Mouse (Mus musculus) midbrain, embryonic 13.5 days (tissue): Measurements from ENCODE around the gene Il6ra. TPM values are rescaled to one million over a fixed set of nuclear protein-coding genes. Genes with fewer than 3 reads are reported as not detected.

ENCODE experiments used
- ATAC-seq: fragments of 200-750 bp; cut with Nextera tagmentation; 2 replicates; pipeline ENCODE4 v1.8.0; 2017; ENCODE audit warnings: mild to moderate bottlenecking, moderate TSS enrichment, moderate library complexity
- H3K27ac ChIP-seq: fragments of 300-500 bp; sonication (generic); 2 replicates; pipeline ENCODE4 v1.5.1; 2015; ENCODE audit warnings: inconsistent platforms, mild to moderate bottlenecking, moderate library complexity
- H3K27me3 ChIP-seq: fragments of 300-500 bp; sonication (generic); 2 replicates; pipeline ENCODE4 v1.6.1; 2015; ENCODE audit warnings: mild to moderate bottlenecking, inconsistent platforms
- H3K36me3 ChIP-seq: fragments of 300-500 bp; sonication (generic); 2 replicates; pipeline ENCODE4 v1.6.1; 2015; ENCODE audit warnings: mild to moderate bottlenecking, inconsistent platforms
- H3K4me1 ChIP-seq: fragments of 300-500 bp; sonication (generic); replicated peaks from 2 replicates; pipeline ENCODE4 v1.6.1; 2015; ENCODE audit warnings: inconsistent platforms
- H3K4me2 ChIP-seq: fragments of 300-500 bp; sonication (generic); replicated peaks from 2 replicates; pipeline ENCODE4 v1.6.1; 2015; ENCODE audit warnings: moderate library complexity, mild to moderate bottlenecking, inconsistent platforms
- H3K4me3 ChIP-seq: fragments of 300-500 bp; sonication (generic); replicated peaks from 2 replicates; pipeline ENCODE4 v1.5.1; 2015; ENCODE audit warnings: mild to moderate bottlenecking, inconsistent platforms
- H3K9ac ChIP-seq: fragments of 300-500 bp; sonication (generic); replicated peaks from 2 replicates; pipeline ENCODE4 v1.6.1; 2015; ENCODE audit warnings: mild to moderate bottlenecking, inconsistent platforms
- H3K9me3 ChIP-seq: fragments of 300-500 bp; sonication (generic); 2 replicates; pipeline ENCODE4 v1.6.1; 2016; ENCODE audit warnings: mild to moderate bottlenecking, inconsistent platforms
- WGBS: fragments of 180-500 bp; shearing (Covaris S2); methylation state at CpG from one replicate; pipeline ENCODE4 v1.1.7; 2015; 5-methylcytosine and 5-hydroxymethylcytosine counted together
- polyA plus RNA-seq: library from polyadenylated mRNA; unstranded; fragments of >200 nt; fragmentation: Nextera tagmentation; extraction: Ambion mirVana; gene quantifications from 2 replicates; pipeline ENCODE4 v1.2.1, GENCODE M21; 2015

Il6ra gene
- polyA plus RNA-seq, 1 experiment from 2014 or later: 0.44 TPM

- Histone ChIP-seq H3K27ac (no peak overlapping the region), H3K4me1 (peaks cover 5% of the 10 kb centered on the region), H3K9ac (no peak overlapping the region), H3K36me3 (no peaks in the 10 kb centered on the region), H3K4me2 (no peak overlapping the region), H3K27me3 (peaks cover 33% of the 10 kb centered on the region), H3K4me3 (no peak overlapping the region), H3K9me3 (no peaks in the 10 kb centered on the region)
- ATAC-seq: no peak
- 64% methylated on average over 3 of the region's 3 CpGs for WGBS
Measured at GRCm38 (mm10) chr3:89826295-89826694, 86.7 kb downstream of the Il6ra start.

GRCm38 (mm10) chr3:89823594-89823993 is 89.4 kb downstream of the Il6ra start:
- no peak overlapping the region for H3K9ac ChIP-seq
- no peaks in the 10 kb centered on the region for H3K9me3 ChIP-seq
- 60% methylated on average over 2 of the region's 2 CpGs for WGBS
- ATAC-seq: no peak
- no peaks in the 10 kb centered on the region for H3K36me3 ChIP-seq
- H3K27me3 ChIP-seq: peaks cover 6% of the 10 kb centered on the region
- H3K4me2 ChIP-seq: no peak overlapping the region
- no peak overlapping the region for H3K27ac ChIP-seq
- no peaks in the 10 kb centered on the region for H3K4me1 ChIP-seq
- no peak overlapping the region for H3K4me3 ChIP-seq

- H3K27ac ChIP-seq: no peak overlapping the region
- H3K4me2 ChIP-seq: no peak overlapping the region
- H3K4me1 ChIP-seq: no peaks in the 10 kb centered on the region
- no peak for ATAC-seq
- H3K36me3 ChIP-seq: no peaks in the 10 kb centered on the region
- H3K27me3 ChIP-seq: no peaks in the 10 kb centered on the region
- no peak overlapping the region for H3K9ac ChIP-seq
- no peak overlapping the region for H3K4me3 ChIP-seq
- no peaks in the 10 kb centered on the region for H3K9me3 ChIP-seq
- 73% methylated on average over 10 of the region's 10 CpGs for WGBS
Measured at GRCm38 (mm10) chr3:89821548-89822480, 91.2 kb downstream of the Il6ra start.

- Histone ChIP-seq H3K4me1 (no peaks in the 10 kb centered on the region), H3K9ac (no peak overlapping the region), H3K9me3 (no peaks in the 10 kb centered on the region), H3K27ac (no peak overlapping the region), H3K4me3 (no peak overlapping the region), H3K4me2 (no peak overlapping the region), H3K36me3 (no peaks in the 10 kb centered on the region), H3K27me3 (no peaks in the 10 kb centered on the region)
- no peak for ATAC-seq
- 87% methylated on average over 11 of the region's 11 CpGs for WGBS
Measured at GRCm38 (mm10) chr3:89821096-89821513, 91.9 kb downstream of the Il6ra start.

- H3K27ac ChIP-seq: no peak overlapping the region
- 87% methylated on average over 12 of the region's 12 CpGs for WGBS
Measured at GRCm38 (mm10) chr3:89820311-89821095, 92.5 kb downstream of the Il6ra start.

GRCm38 (mm10) chr3:89819897-89820296 is 93.1 kb downstream of the Il6ra start:
- H3K4me2 ChIP-seq: no peak overlapping the region
- no peaks in the 10 kb centered on the region for H3K36me3 ChIP-seq
- H3K9ac ChIP-seq: no peak overlapping the region
- no peak overlapping the region for H3K27ac ChIP-seq
- H3K4me3 ChIP-seq: no peak overlapping the region
- no peak for ATAC-seq
- H3K27me3 ChIP-seq: no peaks in the 10 kb centered on the region; the same call in 1 of the 2 replicates
- H3K9me3 ChIP-seq: no peaks in the 10 kb centered on the region
- 83% methylated on average over 7 of the region's 7 CpGs for WGBS
- H3K4me1 ChIP-seq: no peaks in the 10 kb centered on the region

More at GRCm38 (mm10) chr3:89820311-89821095, 92.5 kb downstream of the Il6ra start:
- H3K9me3 ChIP-seq: no peaks in the 10 kb centered on the region
- no peak overlapping the region for H3K4me2 ChIP-seq
- no peak for ATAC-seq
- H3K36me3 ChIP-seq: no peaks in the 10 kb centered on the region
- H3K27me3 ChIP-seq: no peaks in the 10 kb centered on the region
- H3K4me1 ChIP-seq: no peaks in the 10 kb centered on the region
- no peak overlapping the region for H3K4me3 ChIP-seq
- no peak overlapping the region for H3K9ac ChIP-seq

- no peak overlapping the region for H3K27ac ChIP-seq
- no peaks in the 10 kb centered on the region for H3K36me3 ChIP-seq
- H3K4me1 ChIP-seq: no peaks in the 10 kb centered on the region
- no peaks in the 10 kb centered on the region; the same call in 1 of the 2 replicates for H3K27me3 ChIP-seq
- WGBS: 74% methylated on average over 3 of the region's 3 CpGs
- H3K4me3 ChIP-seq: no peak overlapping the region
- ATAC-seq: no peak
- H3K9me3 ChIP-seq: no peaks in the 10 kb centered on the region
- no peak overlapping the region for H3K4me2 ChIP-seq
- H3K9ac ChIP-seq: no peak overlapping the region
Measured at GRCm38 (mm10) chr3:89818605-89819004, 94.4 kb downstream of the Il6ra start.

GRCm38 (mm10) chr3:89817056-89817455 is 95.9 kb downstream of the Il6ra start:
- 71% methylated on average over 4 of the region's 4 CpGs for WGBS
- no peaks in the 10 kb centered on the region for H3K4me1 ChIP-seq
- no peak overlapping the region for H3K9ac ChIP-seq
- no peaks in the 10 kb centered on the region; the same call in 1 of the 2 replicates for H3K27me3 ChIP-seq
- no peak overlapping the region for H3K4me3 ChIP-seq
- no peak overlapping the region for H3K4me2 ChIP-seq
- ATAC-seq: no peak
- no peaks in the 10 kb centered on the region for H3K9me3 ChIP-seq
- no peak overlapping the region for H3K27ac ChIP-seq
- H3K36me3 ChIP-seq: no peaks in the 10 kb centered on the region

Other genes starting within 250 kb of the Il6ra start
- gene Adar, start 198.2 kb downstream of the Il6ra start, polyA plus RNA-seq: 22.1 and 23.2 TPM in 2 replicates
- gene Chrnb2, start 148.6 kb downstream of the Il6ra start, polyA plus RNA-seq: 31.8 and 32.3 TPM in 2 replicates
- 13.4 and 15.8 TPM in 2 replicates for gene Ube2q1, start 139.6 kb downstream of the Il6ra start, polyA plus RNA-seq
- gene She, start 81.8 kb downstream of the Il6ra start, polyA plus RNA-seq: 1.1 and 1.6 TPM in 2 replicates
- 11.7 and 12.6 TPM in 2 replicates for gene Atp8b2, start 50.3 kb upstream of the Il6ra start, polyA plus RNA-seq
- 139 and 148 TPM in 2 replicates for gene Hax1, start 85.6 kb upstream of the Il6ra start, polyA plus RNA-seq
- 241 and 251 TPM in 2 replicates for gene 4933434E20Rik, start 138.4 kb upstream of the Il6ra start, polyA plus RNA-seq
- gene Ubap2l, start 139.4 kb upstream of the Il6ra start, polyA plus RNA-seq: 169 and 170 TPM in 2 replicates
- 396 and 421 TPM in 2 replicates for gene Tpm3, start 159.5 kb upstream of the Il6ra start, polyA plus RNA-seq
- gene Nup210l, start 190.9 kb upstream of the Il6ra start, polyA plus RNA-seq: 0.34 and 0.45 TPM in 2 replicates